Mouse (Mus musculus) left cerebral cortex, postnatal 25 days (tissue): Measurements from ENCODE around the gene Mavs. TPM values are rescaled to one million over a fixed set of nuclear protein-coding genes. Genes with fewer than 3 reads are reported as not detected.

Experiments used
- DNase-seq, 2 experiments: peaks; one replicate each; pipeline ENCODE4 v3.0.0; 2022; ENCODE audit warnings: low spot score in 2 of 2, mixed read lengths in 1 of 2
- intact Hi-C: fragments of 180-260 bp; cut with DNase I; formaldehyde crosslinking; loops from one replicate; pipeline ENCODE4 v1.15.1; 2025
- microRNA-seq, 2 experiments: library from miRNA; unstranded; fragments of <30 nt; microRNA quantifications; one replicate each; pipeline ENCODE4 v1.2.0; 2022
- total RNA-seq, 2 experiments: library from RNA; stranded (reverse); gene quantifications; 2 replicates each; pipeline ENCODE4 v1.2.3; 2021

Mavs gene
- total RNA-seq, 2 experiments from 2014 or later, result 5.3 to 5.8 TPM

DNA sequence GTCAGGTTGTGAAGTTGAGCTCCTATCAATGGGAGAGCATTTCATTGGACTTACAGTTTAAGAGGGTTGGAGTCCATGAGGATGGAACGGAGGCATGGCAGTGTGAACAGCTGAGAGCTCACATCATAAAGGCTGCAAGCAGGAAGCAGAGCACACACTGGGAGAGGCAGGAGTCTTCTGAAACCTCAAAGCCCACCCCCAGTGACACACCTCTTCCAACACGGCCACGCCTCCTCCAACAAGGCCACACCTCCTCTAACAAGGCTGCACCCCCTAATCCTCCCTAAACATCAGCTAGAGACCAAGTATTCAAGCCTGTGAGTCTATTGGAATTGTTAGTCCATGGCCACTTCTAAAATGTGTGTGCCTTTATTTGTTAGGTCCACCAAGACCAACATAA is 21.9 kb downstream of the Mavs start:
- no peak for DNase-seq
- intact Hi-C loops, result no loop called here

GRCm38 (mm10) chr2:131258693-131259092 is 24.8 kb downstream of the Mavs start:
- DNase-seq, result no peak
- intact Hi-C loops, result no loop called here

- intact Hi-C loops, result loop anchor here (5.0 to 10.0 kb wide), 3 partner anchors 78 to 254 kb away; partner anchors contain the start of gene Cenpb
- no peak for DNase-seq
Observed at GRCm38 (mm10) chr2:131260544-131261307, 26.9 kb downstream of the Mavs start.

- intact Hi-C loops, result loop anchor here (1.0 to 10.0 kb wide), 5 partner anchors 51 to 253 kb away; partner anchors contain the start of gene Cenpb
Observed at GRCm38 (mm10) chr2:131261481-131262212, 27.8 kb downstream of the Mavs start.

GRCm38 (mm10) chr2:131262213-131262672 is 28.4 kb downstream of the Mavs start, which contains the start of gene Pank2:
Gene Pank2, plus strand, starts transcription at chr2:131262495.
- DNase-seq, result peak; percentile 98 to 99
- intact Hi-C loops, result loop anchor here (1.0 to 10.0 kb wide), 5 partner anchors 51 to 253 kb away; partner anchors contain the start of gene Cenpb

More at GRCm38 (mm10) chr2:131261481-131262212, 27.8 kb downstream of the Mavs start:
- DNase-seq, result peak in 1 of 2 experiments; percentile 82

DNA sequence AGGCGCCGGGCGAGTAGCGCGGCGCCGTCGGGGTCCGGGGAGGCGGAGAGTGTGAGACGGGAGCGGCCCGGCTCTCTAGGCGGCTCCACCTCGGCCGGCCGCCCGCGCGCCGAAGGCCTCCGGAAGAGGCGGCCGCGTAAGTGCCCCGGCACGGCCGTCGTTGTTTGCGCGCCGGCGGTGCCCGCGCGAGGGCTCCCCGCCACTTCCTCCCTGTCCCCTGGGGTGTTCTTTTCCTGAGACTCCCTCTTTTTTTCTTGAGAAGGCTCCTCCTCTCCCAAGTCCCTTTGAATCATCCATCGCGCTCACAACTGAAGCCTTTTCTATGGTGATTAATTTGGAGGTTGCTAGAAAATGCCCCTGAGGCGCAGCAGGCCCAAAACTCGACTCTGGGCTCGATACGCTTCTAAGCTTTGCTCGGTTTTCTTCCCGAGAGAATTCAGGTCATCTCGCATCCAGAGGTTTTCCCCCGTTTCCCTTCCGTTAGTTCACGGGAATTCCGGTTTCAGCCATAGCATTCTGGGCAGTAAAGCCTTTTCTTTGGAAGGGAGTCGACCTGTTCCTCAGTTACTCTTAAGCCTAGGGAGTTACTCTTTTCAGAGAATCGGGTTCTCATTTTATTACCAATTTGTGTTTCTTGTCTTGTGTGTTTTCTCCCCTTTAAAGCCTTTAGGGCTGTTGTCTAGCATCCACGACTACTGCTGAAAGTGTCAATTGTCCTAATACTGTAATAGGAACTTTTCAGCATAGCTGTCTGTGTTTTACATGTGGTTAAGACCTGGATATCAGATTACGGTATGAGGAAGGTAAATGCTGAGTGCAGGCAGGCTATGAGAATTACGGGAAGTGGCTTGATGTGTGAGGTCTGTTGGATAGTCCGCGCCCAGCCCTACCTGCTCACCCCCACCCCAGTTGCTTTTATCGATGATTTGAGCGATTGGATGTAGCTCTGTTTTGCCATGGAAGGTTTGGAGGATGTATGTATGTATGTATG is 29.1 kb downstream of the Mavs start:
- no peak for DNase-seq
- intact Hi-C loops, result loop anchor here (1.0 to 10.0 kb wide), 5 partner anchors 52 to 252 kb away; partner anchors contain the start of gene Cenpb

DNA sequence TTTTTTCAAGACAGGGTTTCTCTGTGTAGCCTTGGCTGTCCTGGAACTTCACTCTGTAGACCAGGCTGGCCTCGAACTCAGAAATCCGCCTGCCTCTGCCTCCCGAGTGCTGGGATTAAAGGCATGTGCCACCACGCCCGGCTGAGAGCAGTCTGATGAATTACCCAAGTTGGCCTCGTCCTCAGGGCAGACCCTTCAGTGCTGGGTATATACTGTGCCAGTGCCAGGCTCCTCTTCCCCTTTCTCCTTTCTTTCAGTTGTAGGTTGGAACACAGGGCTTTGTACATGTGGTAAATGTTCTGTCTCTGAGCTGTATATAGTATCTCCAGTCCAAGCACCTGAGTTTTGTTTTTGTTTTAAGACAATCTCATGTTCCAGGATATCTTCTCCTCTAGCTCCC is 30.2 kb downstream of the Mavs start:
- no peak for DNase-seq
- intact Hi-C loops, result loop anchor here (5.0 to 10.0 kb wide), 3 partner anchors 82 to 251 kb away; partner anchors contain the start of gene Cenpb

GRCm38 (mm10) chr2:131265056-131265455 is 31.2 kb downstream of the Mavs start:
- DNase-seq, result no peak
- intact Hi-C loops, result loop anchor here (10.0 kb wide), 1 partner anchor 250 kb away; no protein-coding TSS in a partner anchor

DNA sequence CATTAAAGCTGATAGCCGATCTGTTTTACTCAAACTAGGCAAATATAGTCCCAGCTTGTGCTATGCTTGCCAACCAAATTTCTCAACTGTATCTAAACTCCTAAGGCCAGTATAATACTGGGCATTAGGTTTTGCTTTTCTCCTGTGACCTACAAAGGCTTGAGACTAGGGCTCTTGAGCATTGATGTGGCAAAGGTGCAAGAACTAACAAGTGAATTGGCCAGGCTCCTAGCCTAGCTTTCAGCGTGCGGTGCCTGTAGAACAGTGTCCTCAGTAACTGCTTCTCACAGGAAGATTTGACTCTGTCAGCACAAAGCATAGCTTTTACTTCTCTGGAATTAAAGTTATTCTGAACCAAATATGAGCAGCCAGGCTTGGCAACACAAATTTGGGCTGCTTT is 41.6 kb downstream of the Mavs start:
- intact Hi-C loops, result no loop called here
- DNase-seq, result no peak

DNA sequence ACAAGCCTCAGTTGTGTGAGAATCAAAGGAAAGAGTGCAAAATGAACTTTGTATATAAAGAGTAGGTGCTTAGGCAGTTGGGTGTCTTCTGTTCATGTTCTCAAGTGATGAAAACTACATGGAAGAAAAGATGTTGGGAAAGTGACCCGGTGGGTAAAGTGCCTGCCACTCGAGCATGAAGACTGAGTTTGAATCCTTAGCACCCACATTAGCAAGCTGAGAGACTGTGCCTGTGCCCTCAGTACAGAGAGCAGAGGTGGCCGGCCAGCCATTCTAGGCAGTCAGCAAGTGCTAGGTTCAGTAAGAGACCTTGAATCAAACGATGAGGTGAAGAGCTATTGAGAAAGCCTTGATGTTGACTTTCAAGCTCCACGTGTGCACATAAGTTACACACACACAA is 42.9 kb downstream of the Mavs start:
- no peak for DNase-seq
- intact Hi-C loops, result no loop called here

DNA sequence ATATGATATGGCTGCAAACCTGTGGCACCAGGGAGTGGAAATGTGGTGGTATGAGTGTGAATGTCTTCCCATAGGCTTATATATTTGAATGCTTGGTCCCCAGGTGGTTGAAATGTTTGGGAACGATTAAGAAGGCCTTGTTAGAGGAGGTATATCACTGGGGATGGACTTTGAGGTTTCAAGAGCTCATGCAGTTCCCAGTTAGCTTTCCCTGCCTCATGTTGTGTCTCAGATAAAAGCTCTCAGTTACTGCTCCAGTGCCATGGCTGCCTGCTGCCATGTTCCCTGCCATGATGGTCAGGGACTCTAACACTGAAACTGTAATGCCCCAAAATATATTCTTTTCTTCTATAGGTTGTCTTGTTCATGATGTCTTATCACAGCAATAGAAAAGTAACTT is 47.7 kb downstream of the Mavs start:
- no peak for DNase-seq
- intact Hi-C loops, result no loop called here

GRCm38 (mm10) chr2:131286276-131286675 is 52.4 kb downstream of the Mavs start:
- DNase-seq, result no peak
- intact Hi-C loops, result loop anchor here (5.0 kb wide), 1 partner anchor 131 kb away; no protein-coding TSS in a partner anchor

- DNase-seq, result no peak
- intact Hi-C loops, result no loop called here
Observed at GRCm38 (mm10) chr2:131290669-131291068, 56.8 kb downstream of the Mavs start.

DNA sequence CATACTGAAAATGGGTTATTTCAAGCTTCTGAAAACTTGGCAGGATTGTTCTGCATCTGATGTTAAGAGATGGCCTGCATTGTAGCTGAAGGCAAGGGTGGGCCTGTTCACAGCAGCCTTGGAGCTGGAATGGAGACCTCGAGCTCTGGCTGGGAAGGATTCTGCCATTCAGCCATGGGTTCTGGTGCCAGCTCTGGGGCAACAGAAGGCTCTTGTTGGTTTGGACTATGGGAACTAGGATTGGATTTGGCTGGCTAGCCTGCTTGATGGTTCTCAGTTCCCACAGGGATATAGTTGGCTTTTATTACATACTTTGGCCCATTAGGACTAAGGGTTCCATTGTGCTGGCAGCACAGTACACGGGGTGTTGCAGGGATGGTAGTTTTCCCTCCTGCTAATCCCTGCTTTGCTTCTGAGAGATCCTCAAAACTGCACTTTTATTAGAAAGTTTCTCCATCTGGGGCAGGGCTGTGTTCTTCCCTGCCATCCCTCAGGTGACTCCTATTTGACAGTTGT is 62.9 kb downstream of the Mavs start:
- intact Hi-C loops, result no loop called here
- DNase-seq, result peak in 1 of 2 experiments; percentile 37

Small RNA genes lying within 50 kb of the gene (microRNA-seq; reads per million reads assigned to microRNA genes)
- 31.2 to 38.3 reads per million in 2 experiments for gene Mir103-2

Other genes with a start within 250 kb of the Mavs start
- 10 to 100 TPM; 58.3 to 63.0 TPM for gene Gfra4, start 191.0 kb upstream of the Mavs start, total RNA-seq
- 1 to 10 TPM; 4.1 to 6.9 TPM for gene Adam33, start 170.2 kb upstream of the Mavs start, total RNA-seq
- under 1 TPM; 0.23 to 0.28 TPM for gene Siglec1, start 147.3 kb upstream of the Mavs start, total RNA-seq
- gene Hspa12b, start 106.8 kb upstream of the Mavs start, total RNA-seq, result 1 to 10 TPM; 8.9 TPM
- gene Gm11037, start 100.6 kb upstream of the Mavs start, total RNA-seq, result not detected
- gene 1700037H04Rik, start 74.0 kb upstream of the Mavs start, total RNA-seq, result 10 to 100 TPM; 71.7 to 75.8 TPM
- 10 to 100 TPM; 77.3 to 78.8 TPM for gene Cenpb, start 54.0 kb upstream of the Mavs start, total RNA-seq
- 10 to 100 TPM; 13.3 to 16.2 TPM for gene Cdc25b, start 47.1 kb upstream of the Mavs start, total RNA-seq
- 10 to 100 TPM in 1 of 2 experiments, 1 to 10 TPM in 1; 9.9 to 12.8 TPM for gene Spef1, start 46.8 kb upstream of the Mavs start, total RNA-seq
- 10 to 100 TPM; 25.1 to 25.4 TPM for gene Ap5s1, start 27.0 kb upstream of the Mavs start, total RNA-seq
- gene Pank2, start 28.4 kb downstream of the Mavs start, total RNA-seq, result 10 to 100 TPM; 64.4 to 70.3 TPM
- 10 to 100 TPM; 38.2 to 40.0 TPM for gene Rnf24, start 118.8 kb downstream of the Mavs start, total RNA-seq